Mouse (Mus musculus): ENCODE data around the gene Cgn.

GRCm38 (mm10) chr3:94815603-94816002, 29.3 kb upstream of the Cgn start:
- TF ChIP-seq CTCF (IDR thresholded peaks at IDR 0.05; ENCODE audit: low read depth) (peak; percentile 36), EP300 (optimal IDR thresholded peaks at IDR 0.05) (no peak)
